Mouse (Mus musculus): ENCODE data around the gene Spata19. TPM values are rescaled to one million over a fixed set of nuclear protein-coding genes. Genes with fewer than 3 reads are reported as not detected.
A peak's percentile ranks its signal among the peaks of the same experiment; 100 is the strongest.

Gene Spata19
- not detected in 2 replicates for polyA plus RNA-seq (2014; fragmentation: Nextera tagmentation; extraction: Ambion mirVana)

DNA sequence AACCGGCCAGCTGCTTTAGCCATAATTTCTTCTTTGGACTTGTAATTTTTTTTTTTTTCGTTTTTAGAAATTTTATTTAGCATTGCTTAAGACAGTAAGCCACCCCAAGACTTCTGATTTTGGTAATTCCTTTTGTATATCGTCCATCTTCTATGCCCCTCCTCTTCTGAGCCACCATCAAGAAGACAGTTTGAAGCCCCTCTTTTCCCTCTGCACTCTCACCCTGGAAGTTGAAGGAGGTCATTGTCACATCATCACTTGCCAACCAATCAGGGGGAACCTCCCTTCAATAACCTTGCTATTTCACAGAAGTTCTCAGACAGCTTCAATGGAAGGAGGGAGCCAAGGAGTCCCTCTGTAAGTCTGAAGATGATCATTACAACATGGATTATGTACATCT is at the start of gene Spata19:
Spata19 (plus strand) TSS at position 301 of the 400 bp plus-strand sequence.
- H3K27me3 ChIP-seq (ENCODE audit: control insufficient read depth, insufficient read depth, low read length): no peaks in the 10 kb centered on the region
- no peaks in the 10 kb centered on the region for H3K4me1 ChIP-seq (ENCODE audit: control insufficient read depth, insufficient read depth, low read length)
- no peak for ATAC-seq (ENCODE audit: insufficient number of reproducible peaks, insufficient read depth, low FRiP score, low read depth)
- no peaks in the 10 kb centered on the region for H3K36me3 ChIP-seq (ENCODE audit: control insufficient read depth, insufficient read depth, low read length)
- 59% methylated on average over 3 of the region's 3 CpGs for WGBS
- no peak within 1 kb of the TSS for H3K4me2 ChIP-seq (replicated peaks; ENCODE audit: low read depth, low read length)
- H3K27ac ChIP-seq (ENCODE audit: low read length): no peak within 1 kb of the TSS
- H3K9me3 ChIP-seq (ENCODE audit: control insufficient read depth, low read depth, low read length): no peaks in the 10 kb centered on the region
- H3K9ac ChIP-seq (replicated peaks; ENCODE audit: low read depth, low read length): no peak within 1 kb of the TSS
- H3K4me3 ChIP-seq (ENCODE audit: low read depth, low read length): no peak within 1 kb of the TSS

DNA sequence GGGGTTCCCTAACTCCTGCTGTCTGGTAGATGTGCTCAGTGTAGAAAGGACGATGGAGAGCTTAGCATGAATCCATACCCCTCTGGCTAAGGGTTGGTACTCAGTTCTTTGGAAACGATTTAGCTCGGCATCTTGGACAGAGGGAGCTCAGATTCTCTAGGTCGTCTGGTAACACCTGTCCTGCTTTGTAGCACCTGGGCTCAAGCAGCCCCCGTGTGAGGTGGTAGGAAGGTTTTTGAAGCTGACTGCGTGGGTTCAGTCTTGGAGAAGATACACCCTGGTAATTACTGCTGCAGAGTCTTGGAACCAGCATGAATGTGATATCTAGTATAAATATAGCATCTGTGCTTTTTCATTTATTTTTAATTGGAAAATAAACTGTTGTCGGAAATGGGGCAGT is 43.5 kb upstream of the Spata19 start:
- Histone ChIP-seq H3K9ac (replicated peaks; ENCODE audit: low read depth, low read length) (no peak overlapping the region), H3K4me2 (replicated peaks; ENCODE audit: low read depth, low read length) (no peak overlapping the region), H3K36me3 (ENCODE audit: control insufficient read depth, insufficient read depth, low read length) (no peaks in the 10 kb centered on the region), H3K9me3 (ENCODE audit: control insufficient read depth, low read depth, low read length) (no peaks in the 10 kb centered on the region), H3K4me1 (ENCODE audit: control insufficient read depth, insufficient read depth, low read length) (no peaks in the 10 kb centered on the region), H3K27me3 (ENCODE audit: control insufficient read depth, insufficient read depth, low read length) (no peaks in the 10 kb centered on the region), H3K27ac (ENCODE audit: low read length) (no peak overlapping the region), H3K4me3 (ENCODE audit: low read depth, low read length) (no peak overlapping the region)
- ATAC-seq (ENCODE audit: insufficient number of reproducible peaks, insufficient read depth, low FRiP score, low read depth): no peak
- WGBS: 85% methylated on average over 7 of the region's 7 CpGs

DNA sequence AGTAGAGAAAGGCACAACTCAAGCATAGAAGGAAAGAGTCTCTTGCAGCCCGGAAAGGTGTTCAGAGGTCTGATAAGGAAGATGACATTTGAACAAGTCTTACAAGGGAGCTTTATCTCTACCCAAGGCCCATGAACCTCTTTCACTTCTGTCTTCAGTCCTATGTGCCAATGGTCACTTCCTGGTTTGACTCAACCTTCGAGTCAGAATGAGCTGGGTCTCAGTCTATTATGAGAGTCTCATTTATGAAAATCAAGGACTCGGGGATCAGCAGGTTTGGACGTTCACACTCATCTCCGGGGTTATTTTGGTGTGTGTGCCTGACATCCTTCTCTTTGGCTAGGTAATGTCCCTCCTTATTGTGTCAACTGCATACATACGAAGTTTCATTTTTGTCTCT is 38.7 kb upstream of the Spata19 start:
- Histone ChIP-seq H3K4me1 (ENCODE audit: control insufficient read depth, insufficient read depth, low read length) (no peaks in the 10 kb centered on the region), H3K27ac (ENCODE audit: low read length) (no peak overlapping the region), H3K9ac (replicated peaks; ENCODE audit: low read depth, low read length) (no peak overlapping the region), H3K27me3 (ENCODE audit: control insufficient read depth, insufficient read depth, low read length) (no peaks in the 10 kb centered on the region), H3K4me3 (ENCODE audit: low read depth, low read length) (no peak overlapping the region), H3K9me3 (ENCODE audit: control insufficient read depth, low read depth, low read length) (no peaks in the 10 kb centered on the region), H3K4me2 (replicated peaks; ENCODE audit: low read depth, low read length) (no peak overlapping the region), H3K36me3 (ENCODE audit: control insufficient read depth, insufficient read depth, low read length) (no peaks in the 10 kb centered on the region)
- ATAC-seq (ENCODE audit: insufficient number of reproducible peaks, insufficient read depth, low FRiP score, low read depth): no peak
- 93% methylated on average over 6 of the region's 6 CpGs for WGBS

DNA sequence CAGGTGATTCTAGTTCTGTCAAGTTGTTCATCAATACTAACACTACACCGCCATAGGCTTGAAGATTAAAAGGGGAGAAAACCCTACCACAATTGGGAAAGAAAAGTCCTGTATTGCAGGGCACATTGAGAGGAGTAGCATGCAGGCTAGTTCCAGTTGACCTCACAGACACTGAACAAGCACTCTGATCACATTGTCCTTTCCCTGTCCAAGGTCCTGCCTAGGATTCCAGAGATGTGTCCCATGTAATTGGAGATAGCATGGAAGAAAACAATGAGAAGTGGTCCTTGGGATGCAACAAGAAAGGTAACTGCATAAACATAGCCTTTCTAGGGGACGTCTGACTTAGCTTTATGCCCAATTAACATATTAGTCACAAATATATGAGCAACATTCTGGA is 29.4 kb upstream of the Spata19 start:
- Histone ChIP-seq H3K9me3 (ENCODE audit: control insufficient read depth, low read depth, low read length) (no peaks in the 10 kb centered on the region), H3K36me3 (ENCODE audit: control insufficient read depth, insufficient read depth, low read length) (no peaks in the 10 kb centered on the region), H3K4me3 (ENCODE audit: low read depth, low read length) (no peak overlapping the region), H3K9ac (replicated peaks; ENCODE audit: low read depth, low read length) (no peak overlapping the region), H3K4me2 (replicated peaks; ENCODE audit: low read depth, low read length) (no peak overlapping the region), H3K4me1 (ENCODE audit: control insufficient read depth, insufficient read depth, low read length) (no peaks in the 10 kb centered on the region), H3K27ac (ENCODE audit: low read length) (no peak overlapping the region), H3K27me3 (ENCODE audit: control insufficient read depth, insufficient read depth, low read length) (no peaks in the 10 kb centered on the region)
- no peak for ATAC-seq (ENCODE audit: insufficient number of reproducible peaks, insufficient read depth, low FRiP score, low read depth)
- WGBS: 52% methylated on average over 2 of the region's 2 CpGs

DNA sequence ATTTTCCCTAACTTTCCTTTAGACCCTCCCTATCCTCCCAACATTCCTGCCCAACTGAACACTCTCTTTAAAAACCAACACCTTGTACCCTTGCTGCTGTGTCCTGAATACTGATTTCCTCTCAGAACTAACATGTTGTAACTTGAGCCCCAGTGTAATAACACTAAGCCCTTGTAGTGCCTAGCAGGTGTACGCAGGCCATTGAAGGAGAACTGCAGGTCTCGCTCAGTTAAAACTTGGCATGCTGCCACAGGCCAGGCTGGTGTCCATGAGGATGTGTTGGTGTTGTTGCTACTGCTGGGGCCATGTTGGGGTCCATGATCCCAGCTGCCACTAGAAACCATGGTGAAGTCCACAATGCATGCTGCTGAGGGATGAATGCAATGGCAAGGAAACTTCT is 27.5 kb upstream of the Spata19 start:
- H3K4me1 ChIP-seq (ENCODE audit: control insufficient read depth, insufficient read depth, low read length): no peaks in the 10 kb centered on the region
- H3K27ac ChIP-seq (ENCODE audit: low read length): no peak overlapping the region
- no peak overlapping the region for H3K9ac ChIP-seq (replicated peaks; ENCODE audit: low read depth, low read length)
- 59% methylated on average over 2 of the region's 2 CpGs for WGBS
- no peak for ATAC-seq (ENCODE audit: insufficient number of reproducible peaks, insufficient read depth, low FRiP score, low read depth)
- H3K4me3 ChIP-seq (ENCODE audit: low read depth, low read length): no peak overlapping the region
- no peak overlapping the region for H3K4me2 ChIP-seq (replicated peaks; ENCODE audit: low read depth, low read length)
- H3K36me3 ChIP-seq (ENCODE audit: control insufficient read depth, insufficient read depth, low read length): no peaks in the 10 kb centered on the region
- no peaks in the 10 kb centered on the region for H3K27me3 ChIP-seq (ENCODE audit: control insufficient read depth, insufficient read depth, low read length)
- H3K9me3 ChIP-seq (ENCODE audit: control insufficient read depth, low read depth, low read length): no peaks in the 10 kb centered on the region

DNA sequence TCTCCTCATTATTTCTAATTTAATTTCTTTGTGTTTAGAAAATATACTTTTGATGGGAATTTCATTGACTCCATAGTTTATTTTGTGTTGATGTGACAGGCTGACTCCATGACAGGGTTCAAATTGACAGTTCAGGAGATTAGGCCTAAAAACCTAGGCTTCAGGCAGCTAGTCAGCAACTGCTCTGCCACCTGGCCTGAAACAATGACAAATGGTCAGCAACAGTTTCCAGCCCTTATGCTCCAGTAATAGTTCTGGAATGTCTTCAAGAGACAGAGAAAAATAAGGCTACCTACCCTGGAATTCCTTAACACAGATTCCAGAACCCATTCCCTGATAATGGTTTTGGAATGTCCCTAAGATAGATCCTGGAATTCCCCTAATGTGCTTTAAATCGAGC is 20.9 kb upstream of the Spata19 start:
- Histone ChIP-seq H3K4me3 (ENCODE audit: low read depth, low read length) (no peak overlapping the region), H3K36me3 (ENCODE audit: control insufficient read depth, insufficient read depth, low read length) (no peaks in the 10 kb centered on the region), H3K27ac (ENCODE audit: low read length) (no peak overlapping the region), H3K9me3 (ENCODE audit: control insufficient read depth, low read depth, low read length) (no peaks in the 10 kb centered on the region), H3K4me2 (replicated peaks; ENCODE audit: low read depth, low read length) (no peak overlapping the region), H3K27me3 (ENCODE audit: control insufficient read depth, insufficient read depth, low read length) (no peaks in the 10 kb centered on the region), H3K4me1 (ENCODE audit: control insufficient read depth, insufficient read depth, low read length) (no peaks in the 10 kb centered on the region), H3K9ac (replicated peaks; ENCODE audit: low read depth, low read length) (no peak overlapping the region)
- no peak for ATAC-seq (ENCODE audit: insufficient number of reproducible peaks, insufficient read depth, low FRiP score, low read depth)
- 51% methylated on average over 1 of the region's 1 CpGs for WGBS

DNA sequence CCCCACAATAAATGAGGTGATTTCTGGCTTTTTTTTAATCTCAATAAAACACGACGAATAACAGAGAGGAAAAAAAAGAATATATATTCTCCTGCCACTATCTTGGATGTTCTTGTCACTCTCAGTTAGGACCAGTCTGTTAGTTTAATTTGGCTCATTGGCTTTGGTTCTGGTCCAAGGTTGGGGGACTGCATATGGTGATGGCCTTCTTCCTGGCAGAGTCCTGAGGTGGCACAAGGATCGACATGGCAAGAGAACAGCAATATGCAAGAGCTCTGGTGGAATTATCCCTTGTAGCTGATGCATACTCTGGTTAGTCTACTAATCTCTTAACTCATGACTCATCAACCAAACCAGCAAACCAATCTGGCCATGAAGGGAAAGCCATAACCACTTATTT is 9.6 kb upstream of the Spata19 start:
- no peaks in the 10 kb centered on the region for H3K27me3 ChIP-seq (ENCODE audit: control insufficient read depth, insufficient read depth, low read length)
- H3K27ac ChIP-seq (ENCODE audit: low read length): no peak overlapping the region
- H3K9ac ChIP-seq (replicated peaks; ENCODE audit: low read depth, low read length): no peak overlapping the region
- H3K9me3 ChIP-seq (ENCODE audit: control insufficient read depth, low read depth, low read length): no peaks in the 10 kb centered on the region
- WGBS: 83% methylated on average over 3 of the region's 3 CpGs
- no peaks in the 10 kb centered on the region for H3K36me3 ChIP-seq (ENCODE audit: control insufficient read depth, insufficient read depth, low read length)
- no peaks in the 10 kb centered on the region for H3K4me1 ChIP-seq (ENCODE audit: control insufficient read depth, insufficient read depth, low read length)
- H3K4me3 ChIP-seq (ENCODE audit: low read depth, low read length): no peak overlapping the region
- no peak for ATAC-seq (ENCODE audit: insufficient number of reproducible peaks, insufficient read depth, low FRiP score, low read depth)
- H3K4me2 ChIP-seq (replicated peaks; ENCODE audit: low read depth, low read length): no peak overlapping the region

DNA sequence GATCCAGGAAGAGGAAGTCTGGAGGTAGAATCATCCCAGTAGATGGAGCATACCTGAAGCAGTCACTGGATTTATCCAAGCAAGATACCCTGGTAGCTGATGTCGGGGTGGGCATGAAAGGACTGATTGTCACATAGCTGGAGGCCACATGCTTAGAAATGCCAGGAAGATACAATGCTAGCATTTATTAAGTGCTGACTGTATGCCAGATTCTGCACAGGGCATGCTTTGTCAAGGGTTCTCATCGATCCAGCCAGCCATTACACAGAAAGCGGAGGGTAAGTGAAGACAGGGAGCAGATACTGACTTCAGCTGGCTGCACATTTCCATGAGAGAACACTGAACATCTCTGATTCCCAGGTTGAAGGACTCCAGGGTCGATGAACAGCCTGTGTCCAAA is 4.6 kb downstream of the Spata19 start:
- no peak overlapping the region for H3K27ac ChIP-seq (ENCODE audit: low read length)
- no peak overlapping the region for H3K9ac ChIP-seq (replicated peaks; ENCODE audit: low read depth, low read length)
- 78% methylated on average over 4 of the region's 4 CpGs for WGBS
- H3K36me3 ChIP-seq (ENCODE audit: control insufficient read depth, insufficient read depth, low read length): no peaks in the 10 kb centered on the region
- ATAC-seq (ENCODE audit: insufficient number of reproducible peaks, insufficient read depth, low FRiP score, low read depth): no peak
- no peaks in the 10 kb centered on the region for H3K4me1 ChIP-seq (ENCODE audit: control insufficient read depth, insufficient read depth, low read length)
- no peak overlapping the region for H3K4me3 ChIP-seq (ENCODE audit: low read depth, low read length)
- H3K27me3 ChIP-seq (ENCODE audit: control insufficient read depth, insufficient read depth, low read length): no peaks in the 10 kb centered on the region
- no peak overlapping the region for H3K4me2 ChIP-seq (replicated peaks; ENCODE audit: low read depth, low read length)
- no peaks in the 10 kb centered on the region for H3K9me3 ChIP-seq (ENCODE audit: control insufficient read depth, low read depth, low read length)

DNA sequence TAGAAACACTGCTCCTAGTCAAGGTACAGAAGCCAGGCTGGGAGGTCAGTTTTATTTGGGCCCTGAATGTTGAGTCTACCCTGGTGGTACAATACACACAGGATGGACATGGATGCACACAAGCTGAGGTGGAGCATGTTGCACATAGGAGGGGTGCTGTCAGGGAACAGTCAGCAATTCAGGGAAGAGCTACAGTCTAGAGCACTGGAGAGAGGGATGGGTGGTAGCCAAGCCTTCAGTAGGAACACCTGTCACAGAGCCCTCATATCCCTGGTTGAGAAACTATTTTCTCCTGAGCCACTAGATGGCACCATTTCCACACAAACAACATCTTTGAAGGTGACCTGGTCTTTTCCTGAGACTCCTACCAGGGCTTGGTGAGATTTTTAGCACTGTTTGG is 13.1 kb downstream of the Spata19 start:
- ATAC-seq (ENCODE audit: insufficient number of reproducible peaks, insufficient read depth, low FRiP score, low read depth): peak; percentile 51; the same call in 1 of the 2 replicates
- no peaks in the 10 kb centered on the region for H3K4me1 ChIP-seq (ENCODE audit: control insufficient read depth, insufficient read depth, low read length)
- H3K4me3 ChIP-seq (ENCODE audit: low read depth, low read length): no peak overlapping the region
- H3K27ac ChIP-seq (ENCODE audit: low read length): no peak overlapping the region
- H3K9ac ChIP-seq (replicated peaks; ENCODE audit: low read depth, low read length): no peak overlapping the region
- no peaks in the 10 kb centered on the region for H3K9me3 ChIP-seq (ENCODE audit: control insufficient read depth, low read depth, low read length)
- no peaks in the 10 kb centered on the region for H3K27me3 ChIP-seq (ENCODE audit: control insufficient read depth, insufficient read depth, low read length)
- H3K4me2 ChIP-seq (replicated peaks; ENCODE audit: low read depth, low read length): no peak overlapping the region
- no peaks in the 10 kb centered on the region for H3K36me3 ChIP-seq (ENCODE audit: control insufficient read depth, insufficient read depth, low read length)

Measured in stomach, embryonic 14.5 days (tissue).